Mouse (Mus musculus): Measurements from ENCODE around the gene Zbtb32. TPM values are rescaled to one million over a fixed set of nuclear protein-coding genes. Genes with fewer than 3 reads are reported as not detected.

The Zbtb32 gene
- polyA plus RNA-seq, 1 experiment from 2014 or later, result 0.17 TPM

DNA sequence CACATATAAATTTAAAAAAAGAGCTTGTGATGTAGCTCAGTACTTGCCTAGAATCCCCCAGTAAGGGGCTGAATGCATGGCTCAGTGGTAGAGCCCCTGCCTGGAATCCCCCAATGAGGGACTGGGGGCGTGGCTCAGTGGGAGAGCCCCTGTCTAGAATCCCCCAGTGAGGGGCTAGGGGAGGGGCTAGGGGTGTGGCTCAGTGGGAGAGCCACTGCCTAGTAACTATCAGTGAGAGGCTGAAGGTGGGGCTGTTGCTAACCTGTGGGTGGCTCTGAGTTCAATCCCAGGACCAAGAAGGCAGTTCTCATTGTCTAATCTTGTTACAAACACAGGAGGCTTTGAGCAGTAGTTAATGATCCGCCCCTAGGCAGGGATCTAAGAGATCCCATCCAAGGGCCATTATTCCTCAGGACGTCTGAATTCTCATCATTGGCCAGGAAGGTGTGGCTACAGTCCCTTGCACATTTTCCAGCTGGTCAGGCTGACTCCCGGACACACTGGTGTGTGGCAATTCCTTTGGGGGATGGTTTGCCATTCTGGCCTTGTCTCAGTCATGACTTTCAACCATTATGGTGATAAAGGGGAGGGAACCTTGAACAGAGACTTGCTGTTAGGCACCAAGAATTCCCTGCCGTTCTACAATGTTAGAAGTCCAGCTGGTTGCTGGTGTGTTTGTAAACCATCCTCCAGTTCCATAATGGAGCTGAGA is 16.5 kb upstream of the Zbtb32 start:
- Histone ChIP-seq H3K9ac (no peak overlapping the region), H3K4me1 (replicated peaks) (peaks cover 15% of the 10 kb centered on the region), H3K27me3 (no peaks in the 10 kb centered on the region), H3K27ac (replicated peaks) (no peak overlapping the region), H3K4me3 (replicated peaks) (no peak overlapping the region), H3K9me3 (replicated peaks) (no peaks in the 10 kb centered on the region), H3K36me3 (replicated peaks) (peaks cover 47% of the 10 kb centered on the region), H3K4me2 (no peak overlapping the region)
- WGBS (ENCODE audit: insufficient replicate concordance), result 52% methylated on average over 5 of the region's 5 CpGs
- ATAC-seq (ENCODE audit: insufficient read depth), result no peak

DNA sequence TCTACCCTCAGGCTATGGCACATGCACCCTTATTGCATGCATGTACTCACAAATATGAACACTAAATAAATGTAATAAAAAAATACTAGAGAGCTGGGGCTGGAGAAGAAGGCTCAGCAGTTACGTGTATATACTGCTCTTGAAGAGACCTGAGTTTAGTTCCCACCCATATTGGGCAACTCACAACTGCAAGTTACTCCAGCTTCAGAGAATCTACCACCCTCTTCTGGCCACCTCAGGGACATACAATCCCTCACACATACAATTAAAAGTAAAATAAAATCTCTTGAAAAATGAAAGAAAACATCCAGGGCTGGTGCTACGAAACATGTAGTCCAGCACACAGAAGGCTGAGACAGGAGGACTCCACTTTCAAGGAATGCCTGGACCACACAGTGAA is 15.7 kb upstream of the Zbtb32 start:
- H3K9ac ChIP-seq, result no peak overlapping the region
- H3K27ac ChIP-seq (replicated peaks), result no peak overlapping the region
- no peak overlapping the region for H3K4me2 ChIP-seq
- peaks cover 15% of the 10 kb centered on the region for H3K4me1 ChIP-seq (replicated peaks)
- WGBS (ENCODE audit: insufficient replicate concordance), result 42% methylated on average over 2 of the region's 2 CpGs
- no peaks in the 10 kb centered on the region for H3K9me3 ChIP-seq (replicated peaks)
- ATAC-seq (ENCODE audit: insufficient read depth), result no peak
- H3K36me3 ChIP-seq (replicated peaks), result peaks cover 41% of the 10 kb centered on the region
- no peaks in the 10 kb centered on the region for H3K27me3 ChIP-seq
- no peak overlapping the region for H3K4me3 ChIP-seq (replicated peaks)

DNA sequence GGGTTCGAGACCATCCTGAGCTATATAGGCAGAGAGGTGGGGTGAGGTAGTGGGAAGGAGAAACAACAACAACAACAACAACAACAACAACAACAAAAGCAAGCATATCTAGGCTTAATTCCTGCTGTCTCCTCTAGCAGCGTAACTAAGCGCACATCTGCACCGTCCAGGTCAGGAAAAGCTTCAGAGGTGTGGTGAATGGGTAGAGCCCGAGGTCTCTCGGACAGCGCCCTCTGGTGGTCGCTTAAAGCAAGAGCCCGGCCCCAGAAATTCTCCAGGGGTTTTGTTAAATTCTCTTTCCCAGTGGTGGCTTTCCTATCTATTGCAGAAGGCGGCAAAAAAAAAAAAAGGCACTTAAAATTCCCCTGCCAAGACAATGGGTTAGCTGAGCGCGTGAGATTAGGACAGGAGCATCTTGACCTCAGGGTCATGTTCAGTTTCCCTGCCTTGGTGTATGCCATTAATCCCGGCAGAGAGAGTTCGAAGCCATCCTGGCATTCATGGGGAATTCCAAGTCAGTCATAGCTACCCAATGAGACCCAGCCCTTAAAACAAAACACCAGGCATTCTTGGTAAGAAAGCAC is 14.9 kb upstream of the Zbtb32 start:
- ATAC-seq (ENCODE audit: insufficient read depth), result 0 out of 2 replicates have a peak, but pooled peaks have one; percentile 41
- 17% methylated on average over 14 of the region's 14 CpGs for WGBS (ENCODE audit: insufficient replicate concordance)

DNA sequence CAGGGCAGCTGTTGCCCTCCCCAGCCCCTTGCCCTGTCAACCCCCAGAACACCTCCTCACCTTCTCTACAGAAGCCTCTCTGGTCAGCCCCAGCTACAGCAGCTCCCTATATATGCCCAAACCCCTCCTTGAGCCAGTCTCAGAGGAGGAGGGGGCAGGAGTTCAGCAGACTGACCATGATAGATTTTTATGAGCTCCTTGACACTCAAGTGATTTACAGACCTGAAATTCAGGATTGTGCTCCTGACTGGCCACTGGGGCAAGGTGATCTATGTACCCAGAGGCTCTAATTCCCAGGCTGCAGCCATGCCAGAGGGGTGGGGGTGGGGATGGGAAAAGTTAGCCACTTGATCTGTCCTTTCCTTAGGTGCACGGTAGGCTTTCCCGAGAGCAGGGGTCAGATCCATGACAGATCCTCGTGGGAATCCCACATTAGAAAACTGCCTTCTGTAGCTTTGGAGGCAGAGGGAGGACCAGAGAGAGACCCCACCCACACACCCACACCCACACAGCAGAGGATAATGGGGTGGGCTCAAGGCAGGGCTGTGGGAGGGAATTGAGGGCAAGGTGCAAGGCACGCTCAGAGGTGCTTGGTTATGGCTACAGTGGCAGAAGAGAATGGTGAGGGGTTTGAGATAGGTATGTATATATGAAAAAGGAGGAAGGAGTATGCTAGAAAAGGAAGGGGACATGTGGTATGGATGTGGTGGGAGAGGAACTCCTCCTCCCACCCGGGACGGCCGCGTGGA is 14.1 kb upstream of the Zbtb32 start, which contains the start of gene Upk1a:
Upk1a (minus strand) TSS at position 194 of the 749 bp plus-strand sequence.
- Histone ChIP-seq H3K27me3 (no peaks in the 10 kb centered on the region; the same call in 1 of the 2 replicates), H3K4me2 (no peak within 1 kb of the TSS), H3K27ac (replicated peaks) (no peak within 1 kb of the TSS), H3K4me1 (replicated peaks) (peaks cover 15% of the 10 kb centered on the region), H3K9me3 (replicated peaks) (no peaks in the 10 kb centered on the region), H3K4me3 (replicated peaks) (no peak within 1 kb of the TSS), H3K9ac (no peak within 1 kb of the TSS), H3K36me3 (replicated peaks) (peaks cover 26% of the 10 kb centered on the region)
- no peak for ATAC-seq (ENCODE audit: insufficient read depth)
- WGBS (ENCODE audit: insufficient replicate concordance), result 58% methylated on average over 8 of the region's 8 CpGs

More for the DNA sequence above, 14.9 kb upstream of the Zbtb32 start:
- Histone ChIP-seq H3K27me3 (no peaks in the 10 kb centered on the region; the same call in 1 of the 2 replicates), H3K4me3 (replicated peaks) (no peak overlapping the region), H3K27ac (replicated peaks) (no peak overlapping the region), H3K4me1 (replicated peaks) (peaks cover 15% of the 10 kb centered on the region), H3K4me2 (no peak overlapping the region), H3K9ac (no peak overlapping the region), H3K9me3 (replicated peaks) (no peaks in the 10 kb centered on the region), H3K36me3 (replicated peaks) (peaks cover 33% of the 10 kb centered on the region)

DNA sequence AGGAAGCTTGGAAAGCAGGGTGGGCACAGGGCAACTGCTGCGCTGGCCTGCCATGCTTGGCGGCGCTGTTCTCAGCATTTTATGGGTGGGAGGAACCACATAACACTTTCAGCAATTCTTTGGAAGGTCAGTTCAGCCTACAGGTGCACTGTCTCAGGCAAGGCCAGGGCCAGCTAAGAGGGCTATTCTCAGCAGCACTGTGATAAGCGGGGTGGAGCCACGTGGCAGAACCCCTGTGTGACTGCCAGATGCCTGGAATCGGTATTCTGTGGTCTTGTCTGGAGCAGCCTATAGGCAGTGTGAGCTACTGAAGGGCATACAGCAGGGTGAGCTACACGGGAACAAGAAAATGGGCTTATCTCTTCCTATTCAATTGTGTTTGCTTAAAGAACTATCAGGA is 11.3 kb upstream of the Zbtb32 start:
- H3K4me3 ChIP-seq (replicated peaks), result no peak overlapping the region
- no peaks in the 10 kb centered on the region for H3K9me3 ChIP-seq (replicated peaks)
- H3K27me3 ChIP-seq, result no peaks in the 10 kb centered on the region; the same call in 1 of the 2 replicates
- H3K27ac ChIP-seq (replicated peaks), result no peak overlapping the region
- no peaks in the 10 kb centered on the region for H3K36me3 ChIP-seq (replicated peaks)
- no peak for ATAC-seq (ENCODE audit: insufficient read depth)
- H3K9ac ChIP-seq, result no peak overlapping the region
- peaks cover 5% of the 10 kb centered on the region for H3K4me1 ChIP-seq (replicated peaks)
- no peak overlapping the region for H3K4me2 ChIP-seq
- 37% methylated on average over 7 of the region's 7 CpGs for WGBS (ENCODE audit: insufficient replicate concordance)

DNA sequence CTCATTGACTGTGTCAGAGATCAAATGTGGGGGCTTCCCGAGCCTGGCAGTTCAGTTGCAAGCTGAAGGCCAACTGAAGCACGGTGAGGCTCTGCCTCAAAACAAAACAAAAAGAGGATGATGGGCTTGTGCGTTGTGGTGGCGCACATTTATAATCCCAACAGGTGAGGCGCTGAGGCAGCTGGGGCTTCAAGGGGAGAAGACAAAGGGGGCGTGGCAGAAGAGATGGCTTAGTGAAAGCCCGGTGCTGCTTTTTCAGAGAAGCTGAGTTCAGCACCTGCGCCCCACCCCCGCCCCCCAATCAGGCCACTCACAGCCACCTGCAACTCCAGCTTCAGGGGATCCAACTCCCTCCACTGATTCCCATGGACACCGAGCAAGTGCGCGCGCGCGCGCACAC is 9.8 kb upstream of the Zbtb32 start:
- Histone ChIP-seq H3K4me3 (replicated peaks) (no peak overlapping the region), H3K4me1 (replicated peaks) (no peaks in the 10 kb centered on the region), H3K9ac (no peak overlapping the region), H3K9me3 (replicated peaks) (no peaks in the 10 kb centered on the region), H3K4me2 (no peak overlapping the region), H3K27me3 (no peaks in the 10 kb centered on the region; the same call in 1 of the 2 replicates), H3K27ac (replicated peaks) (no peak overlapping the region), H3K36me3 (replicated peaks) (no peaks in the 10 kb centered on the region)
- no peak for ATAC-seq (ENCODE audit: insufficient read depth)
- WGBS (ENCODE audit: insufficient replicate concordance), result 57% methylated on average over 16 of the region's 16 CpGs

DNA sequence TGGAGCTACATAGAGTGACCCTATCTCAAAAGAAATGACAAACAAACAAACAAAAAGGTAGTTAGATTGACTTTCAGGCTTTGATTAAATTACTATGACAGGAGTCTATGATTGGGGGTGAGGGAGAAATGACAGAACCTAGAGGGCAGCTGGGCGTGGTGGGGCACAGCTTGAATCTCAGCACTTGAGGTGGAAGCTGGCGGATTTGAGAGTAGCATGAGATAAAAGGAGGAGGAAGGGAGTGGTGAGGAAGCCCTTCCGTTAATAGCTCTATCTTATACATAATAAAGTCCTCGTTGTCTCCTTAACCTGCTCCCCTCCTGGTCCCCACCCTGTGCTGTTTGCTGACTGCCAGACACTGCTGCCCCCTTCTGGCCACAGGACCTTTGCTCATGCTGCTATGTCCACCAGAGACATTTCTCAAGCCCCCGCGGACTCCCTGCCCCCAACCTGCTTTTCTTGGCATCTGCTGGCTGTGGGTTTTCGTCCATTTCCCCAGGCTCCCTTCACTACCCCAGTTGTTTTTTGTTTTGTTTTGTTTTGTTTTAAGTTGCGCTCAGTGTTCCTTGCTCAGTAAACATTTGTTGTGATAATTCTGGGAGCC is 9.1 kb upstream of the Zbtb32 start:
- Histone ChIP-seq H3K4me2 (no peak overlapping the region), H3K9me3 (replicated peaks) (no peaks in the 10 kb centered on the region), H3K27me3 (no peaks in the 10 kb centered on the region; the same call in 1 of the 2 replicates), H3K36me3 (replicated peaks) (no peaks in the 10 kb centered on the region), H3K4me3 (replicated peaks) (no peak overlapping the region), H3K27ac (replicated peaks) (no peak overlapping the region), H3K4me1 (replicated peaks) (no peaks in the 10 kb centered on the region), H3K9ac (no peak overlapping the region)
- no peak for ATAC-seq (ENCODE audit: insufficient read depth)
- 14% methylated on average over 8 of the region's 8 CpGs for WGBS (ENCODE audit: insufficient replicate concordance)

DNA sequence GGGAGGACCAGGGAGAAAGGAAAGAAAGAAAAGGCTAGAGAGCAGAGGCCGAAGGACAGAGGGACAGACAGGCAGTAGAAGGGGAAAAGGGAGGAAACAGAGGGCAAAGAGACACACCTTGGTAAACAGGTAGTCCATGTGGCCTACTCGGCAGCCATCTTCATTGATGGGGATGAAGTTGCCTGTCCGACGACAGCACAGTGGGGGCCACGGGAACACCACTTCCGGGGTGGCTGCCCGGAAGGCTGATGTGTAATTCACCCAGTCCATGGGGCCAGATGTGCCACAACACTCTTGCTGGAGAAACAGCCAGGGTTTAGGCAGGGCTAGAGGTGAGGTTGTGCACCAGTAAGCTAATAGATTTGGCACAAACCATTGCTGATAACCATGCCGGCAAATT is 6.2 kb upstream of the Zbtb32 start:
- ATAC-seq (ENCODE audit: insufficient read depth), result no peak
- H3K27me3 ChIP-seq, result no peaks in the 10 kb centered on the region; the same call in 1 of the 2 replicates
- no peak overlapping the region for H3K9ac ChIP-seq
- no peak overlapping the region for H3K4me3 ChIP-seq (replicated peaks)
- H3K4me2 ChIP-seq, result no peak overlapping the region
- H3K36me3 ChIP-seq (replicated peaks), result no peaks in the 10 kb centered on the region
- no peak overlapping the region for H3K27ac ChIP-seq (replicated peaks)
- no peaks in the 10 kb centered on the region for H3K9me3 ChIP-seq (replicated peaks)
- H3K4me1 ChIP-seq (replicated peaks), result peaks cover 6% of the 10 kb centered on the region
- 59% methylated on average over 8 of the region's 8 CpGs for whole genome bisulfite sequencing (ENCODE audit: insufficient replicate concordance)

DNA sequence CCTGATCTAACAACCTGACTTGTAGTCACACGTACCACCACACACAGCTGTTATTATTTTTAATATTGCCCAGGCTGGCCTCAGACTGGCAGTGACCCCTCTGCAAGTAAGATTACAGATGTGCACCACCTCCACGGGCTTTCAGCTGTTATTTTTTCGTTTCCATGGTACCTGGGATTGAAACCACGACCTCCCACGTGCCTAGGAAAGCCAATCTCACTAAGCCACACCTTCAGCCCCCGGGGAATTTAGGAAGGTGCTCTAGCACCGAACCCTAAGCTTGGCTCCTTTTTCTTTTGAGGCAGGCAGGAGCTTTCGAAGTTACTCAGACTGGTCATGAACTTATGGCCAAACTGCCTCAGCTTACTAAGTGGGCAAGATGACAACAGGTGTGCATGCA is 5.7 kb upstream of the Zbtb32 start:
- Histone ChIP-seq H3K4me2 (no peak overlapping the region), H3K36me3 (replicated peaks) (no peaks in the 10 kb centered on the region), H3K27ac (replicated peaks) (no peak overlapping the region), H3K9ac (no peak overlapping the region), H3K4me3 (replicated peaks) (no peak overlapping the region), H3K9me3 (replicated peaks) (no peaks in the 10 kb centered on the region), H3K27me3 (no peaks in the 10 kb centered on the region; the same call in 1 of the 2 replicates), H3K4me1 (replicated peaks) (peaks cover 11% of the 10 kb centered on the region)
- no peak for ATAC-seq (ENCODE audit: insufficient read depth)
- 47% methylated on average over 8 of the region's 8 CpGs for WGBS (ENCODE audit: insufficient replicate concordance)

DNA sequence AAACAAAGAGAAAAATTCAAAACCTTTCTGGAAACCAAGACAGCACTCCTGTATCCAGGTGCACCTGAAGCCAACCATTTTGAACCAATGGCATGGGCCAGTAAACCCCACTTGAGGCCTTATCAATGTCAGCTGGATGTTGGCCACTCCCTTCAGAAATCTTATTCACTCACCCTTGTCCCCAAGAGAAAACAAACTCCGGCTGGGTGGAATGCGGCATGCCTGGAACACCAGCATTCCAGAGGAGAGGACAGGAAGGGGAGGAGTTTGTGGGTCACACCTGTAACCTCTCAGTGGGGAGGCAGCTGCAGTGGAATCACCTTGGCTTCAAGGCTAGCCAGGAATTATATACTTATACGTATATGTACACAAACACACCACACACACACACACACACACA is 3.9 kb upstream of the Zbtb32 start:
- Histone ChIP-seq H3K4me2 (no peak overlapping the region), H3K36me3 (replicated peaks) (no peaks in the 10 kb centered on the region), H3K27ac (replicated peaks) (no peak overlapping the region), H3K9ac (no peak overlapping the region), H3K4me1 (replicated peaks) (peaks cover 11% of the 10 kb centered on the region), H3K27me3 (peaks cover under 1% of the 10 kb centered on the region; the same call in 1 of the 2 replicates), H3K4me3 (replicated peaks) (no peak overlapping the region), H3K9me3 (replicated peaks) (no peaks in the 10 kb centered on the region)
- ATAC-seq (ENCODE audit: insufficient read depth), result no peak
- 46% methylated on average over 3 of the region's 3 CpGs for WGBS (ENCODE audit: insufficient replicate concordance)

DNA sequence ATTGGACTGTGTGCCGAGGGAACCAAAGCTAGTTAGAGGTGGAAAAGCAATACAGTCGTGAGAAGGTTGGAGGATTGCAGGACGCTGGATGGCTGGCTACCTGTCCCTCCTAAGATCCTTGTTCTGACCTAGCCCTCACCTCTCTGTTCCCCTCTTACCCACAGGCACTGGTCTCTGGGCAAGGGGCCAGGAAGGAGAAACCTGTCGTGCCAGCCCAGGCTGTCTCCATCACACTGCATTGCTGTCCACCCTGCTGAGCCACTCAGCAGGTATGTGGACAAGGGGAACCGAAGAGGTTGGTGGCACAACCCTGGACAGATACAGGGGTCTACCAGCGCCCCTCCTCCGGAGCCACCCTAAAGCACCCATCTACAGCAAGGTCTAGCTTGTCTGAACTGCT is 1.9 kb upstream of the Zbtb32 start:
- Histone ChIP-seq H3K4me1 (replicated peaks) (peaks cover 11% of the 10 kb centered on the region), H3K9ac (no peak overlapping the region), H3K4me2 (peak overlapping the region; percentile 49; the same call in 1 of the 2 replicates), H3K36me3 (replicated peaks) (no peaks in the 10 kb centered on the region), H3K27me3 (peaks cover 6% of the 10 kb centered on the region; the same call in 1 of the 2 replicates), H3K27ac (replicated peaks) (no peak overlapping the region), H3K9me3 (replicated peaks) (no peaks in the 10 kb centered on the region), H3K4me3 (replicated peaks) (no peak overlapping the region)
- ATAC-seq (ENCODE audit: insufficient read depth), result no peak
- WGBS (ENCODE audit: insufficient replicate concordance), result 72% methylated on average over 7 of the region's 7 CpGs

Data from liver, embryonic 15.5 days (tissue).